Comparison of ENCODE assay signal across 8 mouse cellular contexts in the genomic region with DNA sequence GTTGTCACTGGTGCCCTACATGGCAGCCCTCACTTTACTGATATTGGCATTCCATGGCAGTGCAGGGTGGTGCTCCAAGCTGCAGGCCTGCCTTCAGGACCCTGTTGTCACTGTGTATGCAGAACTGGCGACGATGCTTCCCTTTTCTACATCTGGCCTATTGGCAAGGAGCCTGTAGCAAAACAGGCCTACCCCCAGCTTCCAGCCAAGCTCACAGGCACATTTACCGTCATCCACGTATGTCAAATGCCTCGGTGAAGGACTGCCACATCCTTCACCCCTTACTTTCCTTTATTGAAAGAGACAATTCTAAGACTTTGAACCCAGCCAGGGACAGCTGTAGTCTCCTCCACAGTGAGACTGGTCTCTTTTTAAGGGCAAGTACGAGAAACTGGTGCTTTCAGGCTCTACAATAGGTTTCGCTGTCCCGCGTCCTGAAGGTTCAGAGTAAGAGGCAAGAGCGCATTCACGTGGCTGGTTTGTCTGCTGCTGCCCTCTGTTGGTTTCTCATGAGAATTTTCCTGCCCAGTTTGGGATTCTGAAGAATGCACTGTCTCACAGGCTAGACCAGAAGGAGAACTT.
DNase-seq lines count a peak whose midpoint lies in the region; ATAC-seq and TF ChIP-seq lines count a peak whose summit lies in the region.

No protein-coding gene starts in this region.

- no peak overlapping the region for H3K9ac ChIP-seq in heart, embryonic 12.5 days
- no peak overlapping the region for H3K9ac ChIP-seq in midbrain, postnatal 0 days (replicated peaks; ENCODE audit: low read length, poor library complexity, severe bottlenecking)

- H3K4me2 ChIP-seq in heart, embryonic 12.5 days: peak overlapping the region; percentile 47
- H3K4me2 ChIP-seq in midbrain, postnatal 0 days (ENCODE audit: low read depth, low read length, poor library complexity, severe bottlenecking): peak overlapping the region; percentile 13; the same call in 1 of the 2 replicates

- no peak for DNase-seq in heart, adult 11 months
- peak; percentile 44 for DNase-seq in cerebellum, adult 8-10 months
- DNase-seq in forelimb bud, embryonic 11.5 days (ENCODE audit: low read depth, low spot score): peak; percentile 80
- DNase-seq in kidney, adult 18-20 months: peak; percentile 32
- DNase-seq in left cerebral cortex, postnatal 4 days: peak; percentile 60
- peak; percentile 81 for DNase-seq in midbrain, postnatal 0 days (ENCODE audit: low spot score)
- no peak for DNase-seq in c-Kit-positive CD71-positive TER-119-positive erythroid progenitor cells, embryonic 14.5 days (ENCODE audit: low spot score)

- WGBS in heart, embryonic 12.5 days: 13% methylated on average over 11 of the region's 11 CpGs
- WGBS in midbrain, postnatal 0 days: 10% methylated on average over 11 of the region's 11 CpGs

- no peak overlapping the region for H3K27ac ChIP-seq in heart, embryonic 12.5 days (ENCODE audit: poor library complexity, severe bottlenecking)
- no peak overlapping the region for H3K27ac ChIP-seq in midbrain, postnatal 0 days (ENCODE audit: low read depth, low read length)

- 0 out of 2 replicates have a peak, but pooled peaks cover 3% of the 10 kb centered on the region for H3K27me3 ChIP-seq in heart, embryonic 12.5 days (replicated peaks)
- no peaks in the 10 kb centered on the region for H3K27me3 ChIP-seq in midbrain, postnatal 0 days (ENCODE audit: insufficient read depth, low read length)

- peak; percentile 86 for TF ChIP-seq CTCF in midbrain, postnatal 0 days (IDR thresholded peaks at IDR 0.05)

- no peaks in the 10 kb centered on the region for H3K9me3 ChIP-seq in heart, embryonic 12.5 days (replicated peaks)
- H3K9me3 ChIP-seq in midbrain, postnatal 0 days (ENCODE audit: low read length): no peaks in the 10 kb centered on the region

- no peak for ATAC-seq in heart, embryonic 12.5 days (ENCODE audit: insufficient number of reproducible peaks, low FRiP score)
- peak; percentile 44 for ATAC-seq in midbrain, postnatal 0 days (ENCODE audit: low FRiP score)

- intact Hi-C loops in left cerebral cortex, postnatal 4 days (cut with DNase I): loop anchor here (2.0 to 5.0 kb wide), 3 partner anchors 228 to 377 kb away; no protein-coding TSS in a partner anchor

- H3K36me3 ChIP-seq in heart, embryonic 12.5 days: no peaks in the 10 kb centered on the region
- H3K36me3 ChIP-seq in midbrain, postnatal 0 days (ENCODE audit: insufficient read depth, low read length): peaks cover 4% of the 10 kb centered on the region

- peaks cover 4% of the 10 kb centered on the region; the same call in 1 of the 2 replicates for H3K4me1 ChIP-seq in heart, embryonic 12.5 days (replicated peaks)
- no peaks in the 10 kb centered on the region for H3K4me1 ChIP-seq in midbrain, postnatal 0 days (ENCODE audit: insufficient read depth, low read length)

- no peak overlapping the region for H3K4me3 ChIP-seq in heart, embryonic 12.5 days
- H3K4me3 ChIP-seq in midbrain, postnatal 0 days (ENCODE audit: low read depth, low read length): no peak overlapping the region

Comparison
In these comparisons a context has a peak if more than half of its experiments do, and no peak if none do; other contexts are left out.
1. DNase-seq: peak in cerebellum, adult 8-10 months (single experiment), forelimb bud, embryonic 11.5 days (single experiment), kidney, adult 18-20 months (single experiment), left cerebral cortex, postnatal 4 days (single experiment) and midbrain, postnatal 0 days (single experiment); none in heart, adult 11 months (single experiment) and c-Kit-positive CD71-positive TER-119-positive erythroid progenitor cells, embryonic 14.5 days (single experiment).